Mouse (Mus musculus) hindbrain, embryonic 10.5 days (tissue): Measurements from ENCODE around the gene Pou2f1. TPM values are rescaled to one million over a fixed set of nuclear protein-coding genes. Genes with fewer than 3 reads are reported as not detected.

ENCODE experiments used
- DNase-seq: peaks from one replicate; pipeline ENCODE4 v3.0.0-alpha.2; 2017; ENCODE audit warnings: low spot score
- H3K27ac ChIP-seq: fragments of 300-500 bp; sonication (generic); 2 replicates; pipeline ENCODE4 v1.5.1; 2016; ENCODE audit warnings: mild to moderate bottlenecking, moderate library complexity
- H3K27me3 ChIP-seq: fragments of 300-500 bp; sonication (generic); 2 replicates; pipeline ENCODE4 v1.6.1; 2016; ENCODE audit warnings: mild to moderate bottlenecking; ENCODE audit not compliant: poor library complexity, insufficient read depth, severe bottlenecking
- H3K36me3 ChIP-seq: fragments of 300-500 bp; sonication (generic); 2 replicates; pipeline ENCODE4 v1.6.1; 2016; ENCODE audit warnings: mild to moderate bottlenecking, moderate library complexity
- H3K4me1 ChIP-seq: fragments of 300-500 bp; sonication (generic); replicated peaks from 2 replicates; pipeline ENCODE4 v1.6.1; 2016; ENCODE audit warnings: mild to moderate bottlenecking
- H3K4me3 ChIP-seq: fragments of 300-500 bp; sonication (generic); 2 replicates; pipeline ENCODE4 v1.5.1; 2016; ENCODE audit warnings: mild to moderate bottlenecking, moderate library complexity
- H3K9me3 ChIP-seq: fragments of 300-500 bp; sonication (generic); 2 replicates; pipeline ENCODE4 v1.6.1; 2016; ENCODE audit warnings: mild to moderate bottlenecking, moderate library complexity
- WGBS: fragments of 180-500 bp; shearing (Covaris S2); methylation state at CpG from one replicate; pipeline ENCODE4 v1.1.7; 2016; 5-methylcytosine and 5-hydroxymethylcytosine counted together
- polyA plus RNA-seq: library from polyadenylated mRNA; unstranded; fragments of >200 nt; fragmentation: Nextera tagmentation; extraction: Ambion mirVana; gene quantifications from 2 replicates; pipeline ENCODE4 v1.2.1, GENCODE M21; 2016

Gene Pou2f1
- polyA plus RNA-seq, 1 experiment from 2014 or later: 21.8 TPM

DNA sequence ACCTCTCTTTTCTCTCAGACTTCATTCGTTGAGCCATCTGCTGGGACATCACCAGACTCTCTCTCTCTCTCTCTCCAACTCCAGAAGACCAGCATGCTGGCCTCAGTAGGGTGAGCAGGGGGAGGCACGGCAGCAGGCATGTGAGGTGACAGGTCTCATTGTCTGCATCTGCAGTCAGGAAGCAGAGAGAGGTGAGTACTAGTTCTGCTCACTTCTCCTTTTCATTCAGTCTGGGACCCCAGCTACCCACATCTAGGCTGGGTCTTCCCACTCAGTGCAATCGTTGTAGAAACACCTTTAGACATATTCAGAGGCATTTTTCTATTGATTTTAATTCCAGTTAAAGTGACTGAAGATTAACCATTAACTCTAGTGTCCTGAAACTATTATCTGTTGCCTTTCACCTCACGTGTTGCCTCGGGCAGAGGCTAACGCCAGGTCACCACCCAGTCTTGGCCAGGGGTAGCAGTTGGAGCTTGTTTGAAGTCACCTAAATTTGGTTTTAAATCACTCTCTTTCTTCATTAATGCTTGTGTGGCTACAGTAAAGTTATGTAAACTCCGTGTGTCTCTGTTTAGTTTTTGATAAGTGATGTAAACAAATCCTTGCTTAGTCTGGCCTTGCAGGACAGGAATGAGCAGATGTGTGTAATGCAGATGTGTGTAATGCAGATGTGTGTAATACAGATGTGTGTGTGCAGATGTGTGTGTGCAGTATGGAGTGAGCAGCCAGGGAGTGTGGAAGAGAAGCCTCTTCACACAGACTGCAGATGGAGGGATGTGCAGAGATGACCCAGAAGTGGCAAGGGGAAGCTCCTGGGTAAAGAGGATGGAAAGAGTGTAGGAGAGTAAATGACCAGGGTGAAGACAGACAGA is 29.4 kb upstream of the Pou2f1 start:
- Histone ChIP-seq H3K27ac (no peak overlapping the region), H3K4me1 (peaks cover 6% of the 10 kb centered on the region; the same call in 1 of the 2 replicates), H3K4me3 (no peak overlapping the region), H3K27me3 (no peaks in the 10 kb centered on the region), H3K9me3 (no peaks in the 10 kb centered on the region), H3K36me3 (no peaks in the 10 kb centered on the region)
- WGBS: 73% methylated on average over 7 of the region's 7 CpGs
- no peak for DNase-seq

DNA sequence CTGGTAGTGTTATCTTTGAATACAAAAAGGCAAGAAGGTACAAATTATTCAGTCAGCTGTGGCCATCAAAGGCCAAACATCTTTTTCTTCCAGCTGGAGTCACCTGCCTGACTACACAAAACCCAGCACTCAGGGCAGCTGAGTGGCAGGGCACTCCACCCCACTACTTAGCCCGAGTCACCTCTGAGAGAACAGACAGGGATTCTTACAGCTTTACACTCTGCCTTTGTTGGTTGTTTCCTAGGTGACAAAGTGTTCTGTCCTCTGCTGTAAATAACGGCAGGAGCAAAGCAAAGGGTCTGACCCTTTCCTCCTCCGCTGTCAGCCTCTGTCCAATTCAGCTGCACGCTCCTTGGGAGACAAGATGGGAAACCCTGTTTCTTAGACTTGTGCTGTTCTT is 21.5 kb upstream of the Pou2f1 start:
- Histone ChIP-seq H3K36me3 (no peaks in the 10 kb centered on the region), H3K9me3 (no peaks in the 10 kb centered on the region), H3K27ac (no peak overlapping the region), H3K4me1 (peaks cover 11% of the 10 kb centered on the region), H3K27me3 (no peaks in the 10 kb centered on the region), H3K4me3 (no peak overlapping the region)
- 29% methylated on average over 4 of the region's 4 CpGs for WGBS
- no peak for DNase-seq

DNA sequence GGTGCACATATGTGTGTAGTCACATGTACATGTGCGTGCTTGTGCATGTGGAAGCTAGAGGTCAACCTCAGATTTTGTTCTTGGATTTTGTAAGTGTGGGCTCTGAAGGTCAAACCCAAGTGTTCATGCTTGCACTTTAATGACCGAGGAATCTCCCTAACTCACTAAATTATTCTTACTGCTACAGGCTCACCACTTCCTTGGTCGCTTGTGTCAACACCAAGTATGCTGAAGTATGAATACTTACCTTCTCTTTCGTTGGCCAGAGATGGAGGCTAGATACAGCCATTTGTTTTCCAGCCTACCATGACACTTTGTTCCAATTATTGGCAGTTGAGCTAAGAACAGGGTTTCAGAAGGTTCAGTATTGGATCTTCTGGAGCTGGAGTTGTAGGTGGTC is 14.7 kb upstream of the Pou2f1 start:
- Histone ChIP-seq H3K27ac (no peak overlapping the region), H3K4me1 (0 out of 2 replicates have a peak, but pooled peaks cover 4% of the 10 kb centered on the region), H3K27me3 (no peaks in the 10 kb centered on the region), H3K4me3 (no peak overlapping the region), H3K9me3 (no peaks in the 10 kb centered on the region), H3K36me3 (no peaks in the 10 kb centered on the region)
- DNase-seq: no peak
- 89% methylated on average over 4 of the region's 4 CpGs for WGBS

DNA sequence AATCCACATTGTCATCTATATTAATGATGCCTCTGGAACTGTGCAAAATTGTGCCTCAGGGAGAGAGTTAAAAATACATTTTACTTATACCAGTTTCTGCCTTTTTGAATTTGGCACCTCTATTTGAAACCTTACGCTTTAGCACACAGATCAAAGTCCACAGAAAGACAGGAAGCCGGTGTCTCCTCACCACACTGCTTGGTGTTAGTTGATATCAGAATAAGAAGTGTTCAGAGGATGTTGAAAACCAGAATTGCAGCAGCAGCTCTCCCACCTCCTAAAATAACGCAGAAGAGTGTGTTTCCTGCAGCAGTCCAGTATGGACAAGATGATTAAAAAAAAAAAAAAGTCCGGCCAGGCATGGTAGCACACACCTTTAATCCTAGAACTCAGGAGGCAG is 13.8 kb upstream of the Pou2f1 start:
- no peak for DNase-seq
- no peak overlapping the region for H3K27ac ChIP-seq
- WGBS: 77% methylated on average over 4 of the region's 4 CpGs

DNA sequence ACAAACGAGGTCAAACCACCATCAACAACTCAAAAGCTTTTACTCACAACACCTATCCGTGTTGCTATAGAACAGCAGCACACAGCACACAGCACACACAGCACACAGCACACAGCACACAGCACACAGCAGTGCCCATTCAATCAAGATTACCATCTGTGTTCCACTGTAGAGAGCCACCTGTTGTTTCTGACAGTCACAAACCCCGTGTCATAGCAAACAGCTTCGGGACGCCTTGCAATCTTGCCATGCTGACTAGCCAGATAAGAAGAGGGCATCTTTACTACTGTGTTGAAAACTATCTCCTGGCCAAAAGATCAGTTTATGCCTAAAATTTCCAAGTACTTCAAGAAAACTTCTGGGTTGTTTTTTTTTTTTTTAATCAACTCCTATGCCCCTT is 12.1 kb upstream of the Pou2f1 start:
- 68% methylated on average over 5 of the region's 5 CpGs for WGBS
- Histone ChIP-seq H3K9me3 (no peaks in the 10 kb centered on the region), H3K27me3 (no peaks in the 10 kb centered on the region), H3K27ac (no peak overlapping the region), H3K36me3 (no peaks in the 10 kb centered on the region), H3K4me1 (0 out of 2 replicates have a peak, but pooled peaks cover 4% of the 10 kb centered on the region), H3K4me3 (no peak overlapping the region)
- DNase-seq: no peak

More for the DNA sequence above, 13.8 kb upstream of the Pou2f1 start:
- no peak overlapping the region for H3K4me3 ChIP-seq
- H3K9me3 ChIP-seq: no peaks in the 10 kb centered on the region
- H3K4me1 ChIP-seq: 0 out of 2 replicates have a peak, but pooled peaks cover 4% of the 10 kb centered on the region
- H3K36me3 ChIP-seq: no peaks in the 10 kb centered on the region
- H3K27me3 ChIP-seq: no peaks in the 10 kb centered on the region

DNA sequence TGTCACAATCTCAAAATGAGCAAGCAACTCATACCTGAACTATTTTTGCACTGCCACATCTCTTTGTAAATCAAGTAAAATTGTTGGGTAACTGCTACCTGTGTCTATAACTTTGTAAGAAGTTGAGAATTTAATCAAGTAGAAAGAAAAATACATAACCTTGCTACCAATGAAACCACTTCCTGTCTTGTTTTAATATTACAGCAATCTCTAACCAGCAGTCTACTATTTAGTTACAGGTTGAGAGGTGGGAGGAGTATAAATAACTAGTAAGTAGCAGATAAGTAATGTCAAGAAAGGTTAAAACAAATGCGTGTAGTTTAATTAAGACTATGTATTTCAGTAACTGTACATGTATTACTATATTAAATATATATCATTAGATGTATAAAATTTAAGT is 7.6 kb upstream of the Pou2f1 start:
- 91% methylated on average over 1 of the region's 1 CpGs for WGBS
- H3K4me3 ChIP-seq: no peak overlapping the region
- no peaks in the 10 kb centered on the region for H3K9me3 ChIP-seq
- no peak overlapping the region for H3K27ac ChIP-seq
- H3K36me3 ChIP-seq: no peaks in the 10 kb centered on the region
- DNase-seq: no peak
- no peaks in the 10 kb centered on the region for H3K27me3 ChIP-seq
- H3K4me1 ChIP-seq: 0 out of 2 replicates have a peak, but pooled peaks cover 4% of the 10 kb centered on the region

DNA sequence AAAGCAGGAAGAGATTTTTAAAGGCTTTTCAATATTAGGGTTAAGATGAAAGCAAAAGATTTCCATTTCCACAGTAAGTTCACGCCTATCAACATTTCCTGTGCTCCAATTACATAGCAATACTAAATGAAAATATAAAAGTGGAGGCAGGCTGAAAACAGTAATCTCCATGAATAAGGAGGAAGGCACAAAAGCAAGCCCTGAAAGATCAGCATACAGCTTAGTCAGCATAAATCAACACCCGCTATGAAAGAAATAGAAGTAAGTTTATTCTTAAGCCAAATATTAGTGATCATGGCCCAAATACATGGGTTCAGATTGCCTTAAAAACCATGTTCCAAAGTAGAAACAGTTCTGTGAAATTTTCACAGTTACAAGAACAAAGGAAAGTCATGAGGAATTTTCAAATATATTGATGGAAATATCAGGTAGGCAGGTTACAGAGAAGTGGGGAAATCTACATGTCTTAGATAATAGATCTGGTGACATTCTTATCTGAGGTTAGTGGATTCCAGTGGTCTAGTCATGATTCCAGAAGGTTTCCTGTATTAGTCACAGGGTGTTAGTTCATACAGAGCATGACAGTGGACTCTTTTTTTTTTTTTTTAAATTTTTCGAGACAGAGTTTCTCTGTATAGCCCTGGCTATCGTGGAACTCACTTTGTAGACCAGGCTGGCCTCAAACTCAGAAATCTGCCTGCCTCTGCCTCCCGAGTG is 6.3 kb upstream of the Pou2f1 start:
- no peak for DNase-seq
- 89% methylated on average over 5 of the region's 5 CpGs for WGBS

DNA sequence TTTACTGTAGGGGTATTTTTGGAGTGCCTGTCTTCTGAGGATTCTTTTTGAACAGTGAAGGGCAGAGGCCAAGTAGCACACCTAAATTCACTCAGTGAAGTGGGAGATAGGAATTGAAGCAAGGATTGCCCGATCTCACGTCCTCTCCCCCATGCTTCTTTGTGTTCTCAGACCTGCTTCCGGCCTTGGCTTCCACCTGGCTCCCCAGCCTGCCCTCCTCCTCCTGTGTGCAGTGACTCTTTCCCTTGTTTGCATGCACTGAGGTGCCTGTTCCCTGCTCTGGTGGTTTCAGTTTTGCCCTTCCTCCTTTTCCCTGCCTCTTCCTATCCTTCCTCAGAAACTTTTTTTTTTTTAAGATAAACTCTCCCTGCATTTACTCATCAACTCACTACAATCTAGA is 4.5 kb upstream of the Pou2f1 start:
- WGBS: 75% methylated on average over 3 of the region's 3 CpGs
- H3K9me3 ChIP-seq: no peaks in the 10 kb centered on the region
- H3K27ac ChIP-seq: no peak overlapping the region
- H3K4me1 ChIP-seq: peaks cover 6% of the 10 kb centered on the region; the same call in 1 of the 2 replicates
- H3K4me3 ChIP-seq: no peak overlapping the region
- H3K36me3 ChIP-seq: no peaks in the 10 kb centered on the region
- H3K27me3 ChIP-seq: no peaks in the 10 kb centered on the region
- no peak for DNase-seq

More for the DNA sequence above, 6.3 kb upstream of the Pou2f1 start:
- H3K27ac ChIP-seq: no peak overlapping the region
- no peaks in the 10 kb centered on the region for H3K36me3 ChIP-seq
- H3K4me3 ChIP-seq: no peak overlapping the region
- H3K27me3 ChIP-seq: no peaks in the 10 kb centered on the region
- H3K9me3 ChIP-seq: no peaks in the 10 kb centered on the region
- peaks cover 3% of the 10 kb centered on the region; the same call in 1 of the 2 replicates for H3K4me1 ChIP-seq

DNA sequence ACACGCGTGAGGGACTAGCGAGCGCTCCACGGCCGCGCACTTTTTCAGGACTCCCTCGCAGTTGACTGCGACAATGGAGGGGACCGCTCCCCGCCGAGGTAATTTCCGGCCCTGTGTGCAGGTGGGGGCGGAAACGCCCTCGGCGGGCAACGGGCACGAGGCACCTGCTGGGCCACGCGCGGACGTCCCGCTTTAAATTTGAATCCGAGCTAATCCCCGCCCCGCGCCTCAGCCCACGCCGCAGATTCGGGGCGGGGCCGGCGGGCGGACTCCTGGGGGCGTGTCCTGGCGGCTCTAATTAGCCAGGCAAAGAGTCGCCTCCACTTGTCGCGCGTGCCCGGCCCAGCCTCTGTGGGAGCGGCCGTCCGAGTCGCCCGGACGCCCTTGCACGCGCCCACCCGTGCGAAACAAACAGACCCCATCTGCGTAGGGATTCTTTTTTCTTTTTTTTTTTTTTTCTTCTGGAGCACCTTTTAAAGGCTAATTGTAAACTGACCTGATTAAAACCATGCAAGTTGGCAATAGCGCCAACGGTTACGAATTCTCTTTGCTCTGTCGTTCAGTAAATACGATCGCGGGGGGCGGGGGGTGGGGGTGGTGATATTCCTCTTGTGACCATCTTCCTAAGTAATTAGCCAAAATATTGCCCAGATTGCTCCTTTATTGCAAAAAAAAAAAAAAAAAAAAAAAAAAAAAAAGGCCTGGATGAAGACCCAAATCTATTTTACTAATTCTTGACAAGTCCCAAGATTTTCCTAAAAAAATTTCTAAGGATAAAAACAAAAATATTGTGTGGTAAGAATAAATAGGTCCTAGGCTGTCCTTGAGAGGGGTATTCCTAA is 924 bp upstream of the Pou2f1 start:
- Histone ChIP-seq H3K4me3 (peak overlapping the region; percentile 97), H3K9me3 (no peaks in the 10 kb centered on the region), H3K4me1 (peaks cover 29% of the 10 kb centered on the region), H3K36me3 (no peaks in the 10 kb centered on the region), H3K27ac (peak overlapping the region; percentile 99), H3K27me3 (no peaks in the 10 kb centered on the region)
- DNase-seq: peak; percentile 89
- under 1% methylated on average over 61 of the region's 61 CpGs for WGBS

DNA sequence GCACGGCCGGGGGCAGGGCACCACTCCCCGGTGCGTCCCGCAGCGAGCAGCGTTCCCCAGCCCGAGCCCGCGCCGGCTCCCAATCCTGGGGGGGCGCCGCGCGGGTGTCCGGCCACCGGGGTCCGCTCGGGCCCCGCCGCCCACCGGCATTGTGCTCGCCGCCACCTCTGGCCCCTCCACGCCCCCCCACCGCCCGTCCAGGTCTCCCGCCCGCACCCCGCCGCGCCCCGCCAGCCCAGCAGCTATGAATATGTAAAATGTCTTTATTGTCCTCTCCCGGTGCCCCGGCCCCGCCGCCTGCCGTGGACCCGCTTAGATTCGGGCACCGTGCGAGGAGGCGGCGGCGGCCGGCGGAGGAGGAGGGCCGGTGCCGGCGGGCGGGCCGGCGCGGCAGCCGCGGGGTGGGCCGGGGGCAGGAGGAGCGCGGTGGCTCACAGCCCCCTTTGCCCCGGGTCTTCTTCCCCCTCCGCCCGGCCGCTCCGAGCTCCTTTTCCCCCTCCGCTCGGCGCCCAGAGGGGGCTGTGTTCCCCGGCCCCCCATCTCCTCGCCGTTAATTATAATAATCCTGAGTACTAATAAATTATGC is 481 bp downstream of the Pou2f1 start:
- H3K9me3 ChIP-seq: no peaks in the 10 kb centered on the region
- H3K4me3 ChIP-seq: peak overlapping the region; percentile 97
- H3K27ac ChIP-seq: peak overlapping the region; percentile 99
- no peaks in the 10 kb centered on the region for H3K36me3 ChIP-seq
- WGBS: under 1% methylated on average over 69 of the region's 70 CpGs
- H3K27me3 ChIP-seq: no peaks in the 10 kb centered on the region
- DNase-seq: no peak
- H3K4me1 ChIP-seq: peaks cover 29% of the 10 kb centered on the region

DNA sequence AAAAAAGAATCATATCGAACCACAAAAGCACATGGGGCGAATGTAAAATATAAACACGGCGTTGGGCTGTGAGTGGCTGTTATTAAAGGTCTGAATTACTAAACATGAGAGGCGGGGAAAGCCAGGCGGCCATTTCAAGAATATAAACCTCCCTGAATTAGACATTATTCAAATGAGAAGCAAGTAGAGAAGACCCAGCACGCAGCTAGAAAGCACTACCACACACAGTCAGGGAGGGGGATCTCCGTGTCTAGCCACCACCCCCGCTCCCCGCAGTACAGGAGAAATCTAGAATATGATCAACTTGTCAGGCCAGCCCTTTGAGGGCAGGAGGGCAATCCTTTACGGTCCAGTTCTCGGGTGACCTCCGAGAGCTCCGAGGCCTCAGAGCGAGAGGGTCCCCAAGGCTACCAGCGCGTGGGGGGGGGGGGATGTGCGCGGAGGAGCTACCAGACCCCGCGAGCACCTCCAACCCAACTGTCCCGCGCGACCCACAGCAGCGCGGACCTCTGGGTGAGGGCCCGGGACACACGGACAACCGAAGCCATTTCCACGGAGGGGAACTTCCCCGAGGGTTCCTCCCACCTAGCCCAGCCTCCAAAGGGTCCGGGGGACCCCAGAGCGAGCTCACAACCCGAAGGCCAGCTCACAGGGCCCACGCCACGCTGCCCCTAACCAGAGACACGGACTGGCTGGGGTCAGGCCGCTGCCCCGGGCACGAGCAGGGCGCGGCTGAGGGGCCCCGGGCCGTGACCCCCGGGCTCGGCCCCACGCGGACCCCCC is 1.2 kb downstream of the Pou2f1 start:
- H3K4me1 ChIP-seq: peaks cover 29% of the 10 kb centered on the region
- H3K9me3 ChIP-seq: no peaks in the 10 kb centered on the region
- 2% methylated on average over 48 of the region's 48 CpGs for WGBS

More for the DNA sequence above, 1.2 kb downstream of the Pou2f1 start:
- peak; percentile 61 for DNase-seq
- Histone ChIP-seq H3K27ac (peak overlapping the region; percentile 99), H3K27me3 (no peaks in the 10 kb centered on the region), H3K36me3 (no peaks in the 10 kb centered on the region), H3K4me3 (peak overlapping the region; percentile 97)
